Mouse (Mus musculus) cerebellum, adult (tissue): Measurements from ENCODE around the gene Zfp408.
A peak's percentile ranks its signal among the peaks of the same experiment; 100 is the strongest.

ENCODE experiments used
- ATAC-seq: cut with Nextera tagmentation; 2 replicates; pipeline ENCODE4 v1.9.2; 2017; ENCODE audit warnings: mild to moderate bottlenecking, moderate library complexity, mixed read lengths; ENCODE audit not compliant: insufficient number of reproducible peaks, low FRiP score, low TSS enrichment

Zfp408 gene

GRCm38 (mm10) chr2:91649553-91650359 lies at the start of gene Zfp408, which contains the start of gene Arhgap1:
Gene Zfp408 (minus strand): TSS chr2:91649791.
Gene Arhgap1 (plus strand): TSS chr2:91649860.
- peak; percentile 84 for ATAC-seq

- ATAC-seq = no peak
Measured at GRCm38 (mm10) chr2:91699225-91699624, 49.6 kb upstream of the Zfp408 start.

GRCm38 (mm10) chr2:91696225-91696590 lies 46.6 kb upstream of the Zfp408 start:
- no peak for ATAC-seq

GRCm38 (mm10) chr2:91695436-91696224 lies 46.0 kb upstream of the Zfp408 start:
- ATAC-seq = no peak

- ATAC-seq = no peak
Measured at GRCm38 (mm10) chr2:91689452-91689851, 39.9 kb upstream of the Zfp408 start.

GRCm38 (mm10) chr2:91683919-91684318 lies 34.3 kb upstream of the Zfp408 start:
- ATAC-seq = peak; percentile 58; the same call in 1 of the 2 replicates

- ATAC-seq = no peak
Measured at GRCm38 (mm10) chr2:91682850-91683249, 33.3 kb upstream of the Zfp408 start.

GRCm38 (mm10) chr2:91676961-91677360 lies 27.4 kb upstream of the Zfp408 start:
- no peak for ATAC-seq

- no peak for ATAC-seq
Measured at GRCm38 (mm10) chr2:91676420-91676819, 26.8 kb upstream of the Zfp408 start.

GRCm38 (mm10) chr2:91674895-91675294 lies 25.3 kb upstream of the Zfp408 start:
- ATAC-seq = no peak

- no peak for ATAC-seq
Measured at GRCm38 (mm10) chr2:91673587-91673986, 24.0 kb upstream of the Zfp408 start.

GRCm38 (mm10) chr2:91670038-91670437 lies 20.4 kb upstream of the Zfp408 start:
- no peak for ATAC-seq

GRCm38 (mm10) chr2:91669326-91669725 lies 19.7 kb upstream of the Zfp408 start:
- no peak for ATAC-seq

- no peak for ATAC-seq
Measured at GRCm38 (mm10) chr2:91667747-91668146, 18.2 kb upstream of the Zfp408 start.

GRCm38 (mm10) chr2:91666386-91666910 lies 16.9 kb upstream of the Zfp408 start:
- ATAC-seq = no peak

- ATAC-seq = no peak
Measured at GRCm38 (mm10) chr2:91664780-91665179, 15.2 kb upstream of the Zfp408 start.

- no peak for ATAC-seq
Measured at GRCm38 (mm10) chr2:91660981-91661380, 11.4 kb upstream of the Zfp408 start.

GRCm38 (mm10) chr2:91659657-91660056 lies 10.1 kb upstream of the Zfp408 start:
- ATAC-seq = no peak

GRCm38 (mm10) chr2:91656774-91657173 lies 7.2 kb upstream of the Zfp408 start:
- ATAC-seq = no peak

GRCm38 (mm10) chr2:91655827-91656226 lies 6.2 kb upstream of the Zfp408 start:
- ATAC-seq = no peak

GRCm38 (mm10) chr2:91655388-91655787 lies 5.8 kb upstream of the Zfp408 start:
- no peak for ATAC-seq
